Mouse (Mus musculus) mature B cell (primary cell): ENCODE measurements around the gene Gsk3a.

Source experiments
- in situ Hi-C: fragments of 300-500 bp; cut with MboI; formaldehyde crosslinking; loops from 2 replicates; pipeline ENCODE4 v1.14.3; 2019

The Gsk3a gene

DNA sequence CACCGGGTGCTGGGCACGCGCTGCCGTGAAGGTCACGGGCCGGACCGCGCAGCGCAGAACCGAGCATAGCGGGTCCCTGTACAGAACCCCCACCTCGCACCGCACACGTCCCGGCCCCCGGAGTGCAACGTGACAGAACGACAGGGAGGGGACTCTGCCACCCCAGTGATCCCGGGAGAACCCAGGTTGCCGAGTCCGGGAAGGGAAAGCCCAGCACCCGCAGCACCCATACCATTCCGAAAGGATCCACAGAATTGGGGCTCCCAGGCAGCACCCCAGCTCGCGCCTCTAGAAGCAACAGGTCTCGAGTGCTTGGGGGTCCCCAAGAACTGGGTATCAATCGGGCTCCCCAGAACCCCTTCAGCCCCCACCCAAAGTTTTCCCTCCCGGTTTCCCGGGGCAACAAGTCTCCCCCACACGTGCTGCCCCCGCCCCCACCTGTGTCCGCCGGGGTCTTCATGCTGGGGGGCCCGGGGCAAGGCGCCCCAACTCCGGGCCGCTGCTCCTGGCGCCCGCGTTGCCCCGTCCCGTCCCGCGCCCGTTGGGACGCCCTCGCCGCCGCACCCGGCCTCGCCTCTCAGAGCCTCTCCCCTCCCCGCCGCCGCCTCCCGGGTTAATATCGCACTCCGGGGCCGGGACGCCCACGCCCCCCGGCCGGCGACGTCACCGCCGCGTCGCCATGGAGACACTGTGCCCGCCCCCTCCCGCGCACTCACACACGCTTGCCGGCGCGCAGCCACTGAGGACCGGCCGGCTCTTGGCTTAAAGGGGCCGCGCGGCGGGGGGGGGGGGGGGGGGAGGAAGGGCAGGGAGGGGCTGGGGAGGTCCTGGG, 12.7 kb upstream of the Gsk3a start, which contains the start of gene Erf:
Gene Erf (minus strand): TSS at position 621 of the 832 bp plus-strand sequence.
- in situ Hi-C loops: no loop called here

DNA sequence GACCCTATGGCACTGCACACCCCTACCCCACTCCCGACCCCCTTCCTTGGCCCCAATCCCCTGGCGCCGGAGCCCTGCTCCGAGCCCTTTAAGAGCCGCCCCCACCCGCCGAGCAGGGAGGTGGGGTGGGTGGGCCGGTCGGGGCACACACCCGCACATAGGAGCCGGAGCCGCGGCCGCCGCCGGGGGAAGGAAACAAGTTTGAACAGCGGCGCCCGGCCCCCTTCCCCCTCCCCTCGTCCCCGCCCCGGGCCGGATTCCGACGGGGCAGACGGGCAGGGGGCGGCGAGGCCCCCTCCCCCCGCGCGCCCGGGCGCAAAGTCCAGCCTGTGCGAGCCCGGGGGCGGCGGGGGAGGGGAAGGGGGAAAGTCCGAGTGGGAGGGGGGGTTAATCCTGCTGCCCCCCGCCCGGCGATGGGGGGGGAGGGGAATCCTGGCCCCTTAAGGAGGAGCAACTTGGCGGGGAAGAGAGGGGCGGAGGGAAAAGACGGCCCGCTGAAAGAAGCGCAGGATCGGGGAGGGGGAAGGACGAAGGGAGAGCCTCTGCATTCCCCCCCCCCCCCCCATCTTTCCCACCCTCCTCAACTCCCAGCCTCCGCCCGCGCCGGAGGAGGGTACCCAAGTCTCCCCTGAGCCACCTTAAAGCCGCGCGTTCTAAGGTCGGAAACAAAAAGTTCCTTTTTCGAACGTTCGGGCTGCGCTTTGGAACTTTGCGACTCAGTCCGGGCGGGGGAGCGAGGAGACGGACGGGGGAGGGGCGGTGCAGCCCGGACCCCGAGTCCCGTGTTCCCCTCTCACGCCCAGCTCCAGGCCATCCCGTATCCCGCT, 11.9 kb upstream of the Gsk3a start:
- in situ Hi-C loops: no loop called here

DNA sequence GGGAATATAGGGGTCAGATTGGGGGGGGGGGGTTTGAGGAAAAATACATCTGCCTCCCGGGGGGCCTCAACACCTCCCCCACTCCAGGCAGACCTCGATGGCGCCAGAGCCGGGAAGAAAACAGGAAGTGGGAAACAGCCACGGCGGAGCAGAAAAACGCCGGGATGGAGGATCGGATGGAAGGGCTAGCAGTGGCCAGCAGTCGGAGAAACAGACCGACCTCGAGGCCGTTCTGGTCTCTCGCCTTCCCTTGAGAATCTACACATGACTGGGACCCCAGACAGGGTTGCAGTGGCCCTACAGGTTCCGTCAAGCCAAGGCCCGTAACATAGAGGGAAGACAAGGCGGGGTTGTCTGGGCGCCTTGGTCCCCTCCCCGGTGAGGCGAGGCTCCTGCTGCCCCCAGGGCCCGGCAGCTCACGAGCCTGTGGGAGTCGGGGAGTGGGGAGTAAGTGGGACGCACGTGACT, 11.2 kb upstream of the Gsk3a start:
- in situ Hi-C loops: no loop called here

DNA sequence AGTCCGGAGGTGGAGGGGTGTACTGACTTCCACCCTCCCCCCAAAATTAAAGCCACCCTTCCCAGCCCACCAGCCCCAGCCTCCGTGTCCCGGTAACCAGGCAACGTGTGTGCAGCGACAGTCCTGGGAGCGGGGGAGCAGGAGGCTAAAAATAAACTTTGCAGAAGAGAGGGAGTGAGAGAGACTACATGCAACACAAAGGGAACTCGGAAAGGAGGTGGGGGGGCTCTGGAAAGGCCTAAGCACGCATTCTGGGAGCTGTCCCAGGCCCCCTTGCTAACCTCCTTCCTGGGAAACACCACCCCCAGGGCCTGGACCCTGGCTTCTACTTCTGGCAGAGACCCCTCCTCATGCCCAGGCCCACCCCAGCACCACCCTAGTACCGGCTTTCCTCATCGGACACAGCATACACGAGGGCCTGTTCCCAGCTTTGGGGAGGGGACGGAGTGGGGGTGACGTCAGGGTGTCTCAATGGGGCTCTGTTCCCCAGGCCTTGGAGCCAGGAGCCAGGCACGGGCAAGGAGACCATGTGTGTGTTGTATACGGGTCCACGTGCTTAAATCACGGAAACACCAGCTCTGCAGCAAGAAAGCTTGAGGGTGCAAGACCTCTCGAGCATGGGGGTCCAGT, 10.5 kb upstream of the Gsk3a start:
- in situ Hi-C loops: no loop called here

DNA sequence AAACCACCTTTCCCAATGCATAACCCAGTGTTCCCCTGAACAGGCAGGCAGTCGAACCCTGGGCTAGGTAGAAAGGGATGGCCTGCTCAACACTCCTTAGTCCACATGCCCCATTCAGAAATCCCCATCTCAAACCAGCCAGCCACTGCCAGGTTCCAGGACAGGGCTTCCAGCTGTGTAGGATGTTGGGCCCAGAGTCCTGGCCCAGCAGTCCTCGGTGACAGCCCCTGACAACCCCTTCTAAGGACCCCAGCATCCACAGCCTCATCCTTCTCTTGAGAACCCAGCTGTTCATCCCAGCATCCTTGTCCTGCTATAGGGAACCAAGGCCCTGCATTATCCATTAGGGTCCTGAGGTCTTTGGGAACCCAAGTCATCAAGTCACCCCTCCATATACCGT, 9.8 kb upstream of the Gsk3a start:
- in situ Hi-C loops: no loop called here

DNA sequence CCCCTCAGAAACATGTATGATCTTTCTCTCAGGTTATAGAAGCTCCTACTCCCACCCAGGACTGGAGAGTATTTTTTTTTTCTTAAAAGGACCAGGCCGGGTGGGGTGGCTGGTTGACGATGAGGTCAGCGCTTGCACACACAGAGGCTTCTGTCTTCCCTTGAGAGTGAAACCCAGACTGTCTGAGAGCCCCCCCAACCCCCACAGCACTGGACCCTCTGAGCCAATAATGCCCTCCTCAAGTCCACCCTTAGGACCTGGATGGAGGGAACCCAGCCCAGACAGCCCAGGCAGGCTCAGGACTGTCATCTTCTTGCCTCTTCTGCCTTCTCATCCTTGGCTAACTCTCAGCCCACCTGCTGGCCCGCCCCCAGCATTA, 9.1 kb upstream of the Gsk3a start:
- in situ Hi-C loops: no loop called here

DNA sequence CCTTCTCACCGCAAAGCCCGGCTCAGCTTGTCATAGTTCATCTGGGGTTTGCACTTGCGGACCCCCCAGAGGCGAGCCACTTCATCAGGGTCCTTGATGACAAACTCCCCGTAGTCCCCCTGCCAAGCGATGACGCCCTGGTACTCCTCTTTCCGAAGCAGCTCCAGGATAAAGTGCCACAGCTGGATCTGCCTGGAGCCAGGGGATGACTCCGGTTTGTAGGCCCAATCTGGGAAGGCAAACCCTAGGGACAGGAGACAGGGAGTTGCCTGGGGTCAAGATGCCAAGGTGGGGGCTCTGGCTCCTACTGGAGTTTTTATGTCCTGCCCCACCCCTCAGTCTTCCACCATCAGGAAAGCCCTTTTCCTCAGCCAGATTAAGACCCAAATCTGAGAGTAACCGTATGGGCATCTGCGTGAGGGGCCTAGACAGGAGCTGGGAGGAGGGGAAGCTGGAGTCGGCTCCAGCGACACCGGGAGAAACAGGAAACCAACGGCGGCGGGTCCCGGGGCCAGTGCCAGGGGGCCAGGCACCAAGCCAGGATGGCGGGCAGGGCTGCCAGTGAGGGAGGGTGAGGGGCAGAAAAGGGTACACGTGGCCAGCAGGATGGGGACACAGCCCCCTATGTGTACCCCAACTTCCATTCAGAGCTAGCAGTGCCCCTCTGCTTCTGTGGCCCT, 8.6 kb upstream of the Gsk3a start:
- in situ Hi-C loops: no loop called here

DNA sequence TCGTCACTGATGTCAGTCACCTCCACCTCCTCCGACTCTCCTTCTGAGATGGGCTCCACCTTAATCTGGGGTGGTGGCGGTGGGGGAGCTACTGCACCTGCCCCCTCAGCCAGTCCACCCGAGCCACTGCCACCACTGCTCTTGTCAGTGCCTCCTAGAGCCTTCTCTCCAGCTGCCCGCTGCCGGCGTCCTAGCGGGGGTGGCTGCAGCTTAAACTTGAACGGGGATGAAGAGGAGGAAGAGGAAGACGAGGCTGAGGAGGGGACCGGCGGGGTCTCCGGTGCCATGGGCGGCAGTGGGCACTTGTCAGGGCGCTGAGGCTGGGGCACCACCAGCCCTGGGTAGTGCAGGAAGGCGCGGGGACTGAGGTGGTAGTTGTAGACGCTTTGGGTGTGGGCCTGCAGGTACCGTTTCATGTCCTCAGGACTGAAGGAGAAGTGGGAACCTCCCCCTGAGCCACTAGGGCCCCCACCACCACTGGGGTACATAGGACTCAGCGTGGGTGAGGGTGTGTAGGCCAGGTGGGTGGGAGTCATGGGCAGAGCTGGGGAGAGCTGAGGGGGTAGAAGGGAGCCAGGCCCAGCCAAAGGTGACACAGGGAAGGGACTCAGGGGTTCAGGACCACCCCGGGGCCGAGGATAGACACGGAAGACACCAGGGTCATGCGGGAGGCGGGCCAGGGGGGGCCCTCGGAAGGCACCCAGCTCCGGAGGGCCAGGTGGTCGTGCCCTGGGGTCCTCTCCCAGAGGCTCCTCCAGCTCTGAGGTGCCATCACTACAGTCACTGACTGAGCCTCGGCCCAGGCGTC, 7.1 kb upstream of the Gsk3a start:
- in situ Hi-C loops: loop anchor here (5.0 kb wide), 1 partner anchor 33 kb away; no protein-coding TSS in a partner anchor

DNA sequence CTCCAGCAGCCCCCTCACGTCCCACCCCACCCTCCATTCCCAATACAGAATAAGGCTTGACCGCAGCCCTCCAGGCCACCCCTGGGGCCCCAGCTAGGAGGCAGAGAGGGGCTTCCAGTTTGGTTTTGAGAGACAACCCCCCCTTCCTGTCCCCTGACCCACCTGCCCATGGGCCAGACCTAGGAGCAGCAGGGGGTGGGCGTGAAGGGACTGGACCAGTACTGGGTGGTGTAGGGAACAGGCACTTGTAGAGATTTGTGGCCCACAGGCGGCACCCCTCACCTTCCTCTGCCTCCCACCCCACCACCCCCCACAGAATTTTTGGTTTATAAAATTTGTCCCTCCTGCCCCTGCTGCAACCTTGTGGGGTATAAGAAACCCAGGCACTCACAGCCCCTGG, 5.7 kb upstream of the Gsk3a start:
- in situ Hi-C loops: loop anchor here (5.0 kb wide), 1 partner anchor 34 kb away; no protein-coding TSS in a partner anchor

DNA sequence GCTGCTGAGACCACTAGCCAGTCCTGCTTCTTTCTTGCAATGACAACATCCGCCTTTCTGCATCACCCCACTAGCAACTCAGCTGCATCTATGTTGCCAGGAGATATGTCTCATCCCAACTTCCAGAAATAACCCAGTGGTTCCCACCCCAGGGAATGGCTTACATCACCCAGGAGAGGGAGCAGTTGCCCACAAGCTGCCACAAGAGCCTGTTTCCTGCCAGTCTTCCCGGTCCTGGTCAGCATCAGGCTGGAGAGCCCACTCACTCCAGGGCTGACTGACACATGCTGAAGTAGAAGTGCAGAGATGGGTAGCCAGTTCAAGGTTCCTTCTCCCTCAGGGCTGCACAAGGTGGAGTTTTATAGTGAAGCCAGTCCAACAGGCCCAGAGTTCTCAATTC, 3.4 kb upstream of the Gsk3a start:
- in situ Hi-C loops: loop anchor here (5.0 kb wide), 1 partner anchor 36 kb away; no protein-coding TSS in a partner anchor

DNA sequence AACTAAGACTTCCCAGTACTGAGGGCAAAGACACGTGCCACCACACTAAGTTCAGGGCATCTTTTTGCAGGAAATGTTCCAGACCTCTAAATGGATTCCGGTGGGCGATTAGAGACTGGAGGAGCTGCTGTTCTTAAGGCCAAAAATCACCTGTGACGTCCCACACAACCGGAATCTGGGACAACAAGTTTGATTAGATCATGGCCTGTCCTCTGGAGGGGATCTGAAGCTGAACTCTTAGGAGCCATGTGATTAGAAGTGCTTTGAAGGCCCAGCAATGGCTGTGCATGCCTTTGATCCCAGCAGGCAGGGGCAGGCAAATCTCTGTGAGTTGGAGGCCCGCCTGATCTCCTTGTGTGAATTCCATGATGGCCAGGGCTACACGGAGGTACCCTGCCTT, 3.0 kb upstream of the Gsk3a start:
- in situ Hi-C loops: loop anchor here (5.0 kb wide), 1 partner anchor 37 kb away; no protein-coding TSS in a partner anchor

DNA sequence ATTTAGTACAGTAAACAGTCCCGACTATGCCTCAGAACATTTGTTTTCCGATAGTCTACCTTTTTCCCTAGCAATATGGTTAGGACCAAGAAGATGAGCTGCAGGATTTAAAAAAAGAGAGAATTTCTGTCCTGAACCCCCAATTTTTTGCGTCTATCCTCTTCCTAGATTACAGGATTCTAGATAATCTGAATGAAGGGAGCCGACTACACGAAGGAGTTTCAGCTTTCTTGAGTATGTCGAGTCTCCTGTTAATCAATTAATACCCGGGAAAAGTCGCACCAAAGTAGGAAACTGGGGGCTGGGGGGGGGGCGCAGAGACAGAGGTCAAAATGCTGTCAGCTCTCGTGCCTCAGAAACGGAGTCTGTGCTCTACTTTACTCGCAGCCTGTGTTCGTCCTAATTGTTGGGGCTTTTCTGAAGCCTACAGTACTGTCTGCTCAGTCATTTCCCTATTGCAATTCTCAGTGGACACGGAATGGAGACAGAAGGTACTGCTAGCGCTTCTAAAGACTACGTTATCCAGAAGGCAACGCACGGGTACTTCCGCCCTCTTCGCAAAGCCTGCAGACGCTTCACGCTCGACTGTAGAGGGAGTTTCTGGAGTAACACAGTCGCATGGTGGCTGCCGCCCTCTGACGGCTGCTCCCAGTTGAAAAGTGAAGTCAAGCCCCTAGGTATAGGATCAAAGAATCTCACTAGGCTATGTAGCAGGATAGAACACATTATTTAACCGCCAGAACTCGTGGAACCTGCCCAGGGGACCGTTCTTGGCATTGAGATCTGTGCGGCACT, 1.4 kb upstream of the Gsk3a start:
- in situ Hi-C loops: no loop called here

DNA sequence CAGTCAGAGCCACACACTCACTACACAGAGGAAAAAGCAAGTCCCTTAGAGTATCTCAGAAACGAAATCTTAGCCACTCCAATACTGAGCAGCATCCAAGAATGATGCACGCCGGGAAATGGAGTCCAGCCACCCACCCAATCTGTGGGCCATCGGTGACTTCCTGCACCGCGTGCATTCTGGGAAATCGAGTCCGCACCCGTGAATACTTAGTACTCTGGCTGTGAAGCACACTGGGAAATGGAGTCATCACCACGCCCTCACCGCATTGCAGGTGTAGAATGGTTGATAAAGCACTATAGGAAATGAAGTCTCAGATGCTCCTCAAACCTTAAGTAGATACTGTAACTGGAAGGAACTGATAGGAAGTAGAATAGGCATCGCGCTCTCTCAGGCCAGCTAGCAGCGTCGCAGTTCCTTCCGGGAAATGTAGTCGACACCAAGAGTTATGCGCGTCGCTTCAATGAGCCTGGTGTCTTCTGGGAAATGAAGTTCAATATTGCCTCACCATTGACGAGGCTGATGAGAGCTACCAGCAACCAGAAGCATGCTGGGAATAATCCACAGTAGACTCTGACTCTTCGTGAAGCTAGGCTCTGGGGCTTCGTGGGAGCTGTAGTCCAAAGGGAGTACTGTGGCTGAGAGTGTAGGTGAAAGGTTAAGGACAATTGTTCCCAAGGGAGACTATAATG, 510 bp upstream of the Gsk3a start:
- in situ Hi-C loops: no loop called here

DNA sequence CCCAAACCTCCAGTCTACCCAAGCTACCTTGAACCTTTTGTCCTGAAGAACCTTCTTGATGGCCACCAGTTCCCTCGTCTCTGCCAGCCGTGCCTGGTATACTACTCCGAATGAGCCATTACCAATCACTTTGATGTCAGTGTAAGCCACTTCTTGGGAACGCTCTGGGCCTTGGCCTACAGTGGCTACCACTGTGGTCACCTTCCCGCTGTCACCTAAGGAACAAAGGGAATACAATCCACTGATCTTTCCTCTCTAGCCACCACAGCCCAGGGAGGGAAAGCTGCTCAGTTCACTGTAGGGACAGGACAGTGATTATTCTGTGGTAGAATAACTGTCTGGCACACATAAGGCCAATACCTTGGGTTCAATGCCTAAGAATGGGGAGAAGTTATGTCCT, 2.1 kb downstream of the Gsk3a start:
- in situ Hi-C loops: no loop called here

DNA sequence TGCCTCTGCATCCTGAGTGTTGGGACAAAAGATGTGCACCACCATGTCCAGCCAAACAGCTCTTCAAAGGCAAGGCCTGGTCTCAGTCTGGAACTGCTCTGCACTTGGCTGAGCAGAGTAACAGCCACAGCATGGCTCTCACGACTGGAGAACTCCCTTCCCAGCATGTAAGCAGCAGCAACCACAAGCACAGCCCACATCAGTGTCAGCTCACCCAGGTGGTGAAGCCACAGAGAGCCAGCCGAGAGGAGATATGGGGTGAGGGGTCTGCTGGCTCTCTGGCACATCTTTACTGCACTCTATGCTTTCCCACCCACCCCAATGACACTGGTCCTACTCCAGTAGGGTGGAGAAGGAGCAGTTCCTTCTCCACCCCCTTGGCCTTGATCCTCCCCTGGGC, 4.6 kb downstream of the Gsk3a start:
- in situ Hi-C loops: no loop called here

DNA sequence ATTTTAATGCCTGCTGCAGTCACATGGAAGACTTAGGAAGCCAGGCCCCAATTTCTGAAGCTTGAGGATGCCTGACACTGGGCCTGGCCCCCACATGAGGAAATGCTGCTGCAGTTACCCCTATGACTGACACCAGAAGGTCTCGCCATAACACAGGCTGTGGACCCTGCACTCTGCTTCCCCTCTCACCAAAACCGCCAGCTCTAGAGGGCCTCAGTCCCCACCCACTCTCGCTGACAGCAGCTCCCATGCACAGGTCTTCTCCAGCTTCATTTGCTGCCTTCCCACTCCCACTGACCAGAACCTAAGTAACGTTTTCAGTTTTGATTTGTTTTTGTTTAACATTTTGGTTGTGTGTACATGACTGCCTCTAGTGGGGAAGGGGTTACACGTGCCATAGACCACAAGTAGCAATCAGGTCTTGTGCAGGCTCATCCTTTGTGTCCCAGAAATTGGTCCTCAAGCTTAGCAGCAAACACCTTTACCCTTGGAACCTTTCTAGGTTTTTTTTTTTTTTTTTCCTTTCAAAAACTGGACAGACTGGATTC, 5.5 kb downstream of the Gsk3a start:
- in situ Hi-C loops: no loop called here

DNA sequence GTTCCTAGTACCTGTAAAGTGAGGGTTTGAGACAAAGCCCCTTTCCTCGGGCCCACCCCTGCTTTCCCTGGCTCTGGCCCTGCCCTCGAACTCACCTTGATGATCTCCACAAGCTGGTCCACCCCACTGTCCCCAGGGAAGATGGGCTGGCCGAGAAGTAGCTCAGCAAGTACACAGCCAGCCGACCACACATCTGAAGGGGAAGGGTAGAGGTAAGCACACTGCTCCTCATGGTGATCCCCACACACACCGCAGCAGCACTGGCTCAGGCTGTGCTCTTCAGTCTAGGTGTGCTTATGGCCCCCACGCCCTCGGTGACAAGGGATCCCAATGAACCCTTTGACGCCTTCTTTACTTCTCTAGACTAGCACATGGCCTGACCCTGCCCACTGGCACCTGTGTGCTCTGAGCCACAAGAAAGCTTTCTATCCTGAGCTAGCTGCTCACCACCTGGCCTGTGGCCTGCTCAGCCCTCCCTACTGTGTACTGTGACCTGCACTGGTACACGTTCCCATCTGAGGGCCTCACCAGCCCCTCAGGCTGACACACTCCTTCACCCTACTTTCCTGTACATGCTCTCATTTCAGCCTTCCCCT, 6.9 kb downstream of the Gsk3a start:
- in situ Hi-C loops: no loop called here

DNA sequence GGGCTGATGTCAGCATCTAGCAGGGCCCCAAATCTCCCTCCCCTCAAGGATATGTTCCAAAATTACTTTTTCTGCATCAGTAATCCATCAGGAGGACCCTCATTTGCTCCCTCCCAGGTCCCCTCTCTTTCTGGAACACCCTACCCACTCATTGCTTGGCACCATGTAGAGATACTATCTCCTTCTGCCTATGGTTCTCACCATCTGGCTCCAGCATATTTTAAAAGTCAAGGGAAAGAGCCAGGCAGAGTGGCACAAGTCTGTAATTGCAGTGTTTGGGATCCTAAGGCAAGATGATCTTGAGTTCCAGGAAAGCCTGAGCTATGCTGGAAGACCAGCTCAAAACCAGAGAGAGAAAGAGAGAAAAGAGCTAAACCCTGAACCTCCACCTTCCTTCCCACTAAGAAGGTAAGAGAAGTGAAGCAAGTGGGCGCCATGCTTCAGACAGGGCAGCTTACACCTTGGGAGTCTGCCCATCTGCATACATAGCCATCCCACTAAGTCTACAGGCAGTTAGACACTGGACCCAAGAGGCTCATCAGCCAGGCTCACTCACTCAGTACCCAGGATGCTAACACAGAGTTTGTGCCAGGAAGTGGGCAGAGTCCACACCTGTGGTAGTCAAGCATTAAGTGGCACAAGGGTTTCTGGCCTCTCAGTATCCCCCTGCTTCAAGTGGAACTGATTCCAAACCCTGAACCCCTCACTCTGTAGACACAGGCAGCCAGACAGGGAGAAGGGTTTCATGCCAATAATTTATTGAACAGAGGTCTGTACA, 9.9 kb downstream of the Gsk3a start:
- in situ Hi-C loops: no loop called here
